Mouse (Mus musculus) limb, embryonic 10.5 days (tissue): ENCODE data around the gene Gimap5. TPM values are rescaled to one million over a fixed set of nuclear protein-coding genes. Genes with fewer than 3 reads are reported as not detected.

Experiments
- DNase-seq: peaks from one replicate; pipeline ENCODE4 v3.0.0-alpha.2; 2017; ENCODE audit warnings: low spot score
- H3K27ac ChIP-seq: fragments of 300-500 bp; sonication (generic); 2 replicates; pipeline ENCODE4 v1.5.1; 2016; ENCODE audit warnings: mild to moderate bottlenecking
- H3K27me3 ChIP-seq: fragments of 300-500 bp; sonication (generic); 2 replicates; pipeline ENCODE4 v1.6.1; 2016; ENCODE audit warnings: low read depth, mild to moderate bottlenecking; ENCODE audit not compliant: poor library complexity, severe bottlenecking
- H3K36me3 ChIP-seq: fragments of 300-500 bp; sonication (generic); 2 replicates; pipeline ENCODE4 v1.6.1; 2016; ENCODE audit warnings: mild to moderate bottlenecking, moderate library complexity
- H3K4me1 ChIP-seq: fragments of 300-500 bp; sonication (generic); 2 replicates; pipeline ENCODE4 v1.6.1; 2016
- H3K4me3 ChIP-seq: fragments of 300-500 bp; sonication (generic); 2 replicates; pipeline ENCODE4 v1.5.1; 2016; ENCODE audit warnings: mild to moderate bottlenecking, moderate library complexity
- H3K9me3 ChIP-seq: fragments of 300-500 bp; sonication (generic); replicated peaks from 2 replicates; pipeline ENCODE4 v1.6.1; 2016; ENCODE audit warnings: mild to moderate bottlenecking
- WGBS: fragments of 180-500 bp; shearing (Covaris S2); methylation state at CpG from one replicate; pipeline ENCODE4 v1.1.7; 2016; 5-methylcytosine and 5-hydroxymethylcytosine counted together
- polyA plus RNA-seq: library from polyadenylated mRNA; unstranded; fragments of >200 nt; fragmentation: Nextera tagmentation; extraction: Ambion mirVana; gene quantifications from 2 replicates; pipeline ENCODE4 v1.2.1, GENCODE M21; 2016

The Gimap5 gene
- polyA plus RNA-seq, 1 experiment from 2014 or later, result 1.3 TPM

- H3K4me3 ChIP-seq, result no peak overlapping the region
- H3K36me3 ChIP-seq, result no peaks in the 10 kb centered on the region
- WGBS, result 84% methylated on average over 2 of the region's 2 CpGs
- no peaks in the 10 kb centered on the region for H3K9me3 ChIP-seq
- no peak overlapping the region for H3K27ac ChIP-seq
- DNase-seq, result no peak
- no peaks in the 10 kb centered on the region for H3K27me3 ChIP-seq
- H3K4me1 ChIP-seq, result no peaks in the 10 kb centered on the region
Observed at GRCm38 (mm10) chr6:48787867-48788266, 41.9 kb downstream of the Gimap5 start.

- Histone ChIP-seq H3K36me3 (no peaks in the 10 kb centered on the region), H3K4me1 (no peaks in the 10 kb centered on the region), H3K9me3 (no peaks in the 10 kb centered on the region), H3K4me3 (no peak overlapping the region), H3K27me3 (no peaks in the 10 kb centered on the region), H3K27ac (no peak overlapping the region)
- no peak for DNase-seq
- WGBS, result 93% methylated on average over 1 of the region's 1 CpGs
Observed at GRCm38 (mm10) chr6:48801897-48802296, 55.9 kb downstream of the Gimap5 start.

- no peaks in the 10 kb centered on the region for H3K36me3 ChIP-seq
Observed at GRCm38 (mm10) chr6:48803406-48804051, 57.5 kb downstream of the Gimap5 start.

More at GRCm38 (mm10) chr6:48803406-48804051, 57.5 kb downstream of the Gimap5 start:
- no peaks in the 10 kb centered on the region for H3K9me3 ChIP-seq
- H3K4me3 ChIP-seq, result no peak overlapping the region
- H3K27ac ChIP-seq, result no peak overlapping the region
- DNase-seq, result no peak
- no peaks in the 10 kb centered on the region for H3K27me3 ChIP-seq
- H3K4me1 ChIP-seq, result no peaks in the 10 kb centered on the region

Other genes starting within 250 kb of the Gimap5 start
- gene Atp6v0e2, start 208.6 kb upstream of the Gimap5 start, polyA plus RNA-seq, result 4.6 and 4.8 TPM in 2 replicates
- gene Lrrc61, start 191.4 kb upstream of the Gimap5 start, polyA plus RNA-seq, result 13.1 and 17.2 TPM in 2 replicates
- gene Rarres2, start 173.4 kb upstream of the Gimap5 start, polyA plus RNA-seq, result 6.1 and 7.3 TPM in 2 replicates
- gene Gm45021, start 156.6 kb upstream of the Gimap5 start, polyA plus RNA-seq, result not detected in 2 replicates
- gene Repin1, start 152.3 kb upstream of the Gimap5 start, polyA plus RNA-seq, result 53.1 and 57.3 TPM in 2 replicates
- not detected in 2 replicates for gene Gm44965, start 152.3 kb upstream of the Gimap5 start, polyA plus RNA-seq
- 7.7 and 10.6 TPM in 2 replicates for gene Zfp775, start 144.1 kb upstream of the Gimap5 start, polyA plus RNA-seq
- 1.1 and 1.3 TPM in 2 replicates for gene AI854703, start 119.4 kb upstream of the Gimap5 start, polyA plus RNA-seq
- 0.35 TPM in 2 replicates for gene Gimap8, start 99.0 kb upstream of the Gimap5 start, polyA plus RNA-seq
- 3.9 and 4.1 TPM in 2 replicates for gene Gimap9, start 70.1 kb upstream of the Gimap5 start, polyA plus RNA-seq
- 9.6 and 10.1 TPM in 2 replicates for gene Gimap4, start 61.6 kb upstream of the Gimap5 start, polyA plus RNA-seq
- gene Gimap6, start 38.0 kb upstream of the Gimap5 start, polyA plus RNA-seq, result 15.7 and 17.2 TPM in 2 replicates
- 0.83 and 1.3 TPM in 2 replicates for gene Gm28053, start 27.6 kb upstream of the Gimap5 start, polyA plus RNA-seq
- gene Gimap7, start 27.6 kb upstream of the Gimap5 start, polyA plus RNA-seq, result not detected in 2 replicates
- gene Gimap1, start 7.1 kb upstream of the Gimap5 start, polyA plus RNA-seq, result 7.9 and 8.5 TPM in 2 replicates
- gene Gimap3, start 24.7 kb downstream of the Gimap5 start, polyA plus RNA-seq, result not detected in 2 replicates
- 18.0 and 29.0 TPM in 2 replicates for gene Tmem176a, start 94.7 kb downstream of the Gimap5 start, polyA plus RNA-seq
- gene Tmem176b, start 95.3 kb downstream of the Gimap5 start, polyA plus RNA-seq, result 34.0 and 57.7 TPM in 2 replicates
- gene Aoc1, start 126.7 kb downstream of the Gimap5 start, polyA plus RNA-seq, result not detected in 2 replicates
- gene 1600015I10Rik, start 183.7 kb downstream of the Gimap5 start, polyA plus RNA-seq, result not detected in 2 replicates
- gene Doxl2, start 228.8 kb downstream of the Gimap5 start, polyA plus RNA-seq, result not detected in 2 replicates
- gene Svs1, start 240.7 kb downstream of the Gimap5 start, polyA plus RNA-seq, result not detected in 2 replicates